Mouse (Mus musculus) stomach, embryonic 14.5 days (tissue): Measurements from ENCODE around the gene Ube2d3. TPM values are rescaled to one million over a fixed set of nuclear protein-coding genes. Genes with fewer than 3 reads are reported as not detected.

Source experiments
- ATAC-seq: fragments of 200-750 bp; cut with Nextera tagmentation; 2 replicates; pipeline ENCODE4 v1.8.0; 2017; ENCODE audit warnings: low read depth, moderate TSS enrichment; ENCODE audit not compliant: insufficient number of reproducible peaks, insufficient read depth, low FRiP score
- H3K27ac ChIP-seq: fragments of 300-500 bp; sonication (generic); 2 replicates; pipeline ENCODE4 v1.5.1; 2014; ENCODE audit warnings: mild to moderate bottlenecking, low read length, moderate library complexity, mixed read lengths
- H3K27me3 ChIP-seq: fragments of 300-500 bp; sonication (generic); 2 replicates; pipeline ENCODE4 v1.6.1; 2014; ENCODE audit warnings: low read length, control low read depth, mixed read lengths; ENCODE audit not compliant: control insufficient read depth, insufficient read depth
- H3K36me3 ChIP-seq: fragments of 300-500 bp; sonication (generic); 2 replicates; pipeline ENCODE4 v1.6.1; 2014; ENCODE audit warnings: mild to moderate bottlenecking, control low read depth, low read length, moderate library complexity, mixed read lengths; ENCODE audit not compliant: control insufficient read depth, insufficient read depth
- H3K4me1 ChIP-seq: fragments of 300-500 bp; sonication (generic); 2 replicates; pipeline ENCODE4 v1.6.1; 2014; ENCODE audit warnings: low read length, control low read depth, mixed read lengths; ENCODE audit not compliant: control insufficient read depth, insufficient read depth
- H3K4me2 ChIP-seq: fragments of 300-500 bp; sonication (generic); replicated peaks from 2 replicates; pipeline ENCODE4 v1.6.1; 2014; ENCODE audit warnings: low read depth, low read length, control low read depth
- H3K4me3 ChIP-seq: fragments of 300-500 bp; sonication (generic); 2 replicates; pipeline ENCODE4 v1.5.1; 2014; ENCODE audit warnings: low read depth, low read length, control low read depth
- H3K9ac ChIP-seq: fragments of 300-500 bp; sonication (generic); replicated peaks from 2 replicates; pipeline ENCODE4 v1.6.1; 2014; ENCODE audit warnings: low read depth, mild to moderate bottlenecking, control low read depth, low read length, moderate library complexity, mixed read lengths
- H3K9me3 ChIP-seq: fragments of 300-500 bp; sonication (generic); 2 replicates; pipeline ENCODE4 v1.6.1; 2016; ENCODE audit warnings: low read depth, low read length, control low read depth; ENCODE audit not compliant: control insufficient read depth
- WGBS: fragments of 180-500 bp; shearing (Covaris S2); extraction: QIAGEN DNeasy Blood & Tissue Kit; methylation state at CpG from one replicate; pipeline ENCODE4 v1.1.7; 2014; 5-methylcytosine and 5-hydroxymethylcytosine counted together
- polyA plus RNA-seq: library from polyadenylated mRNA; unstranded; fragments of >200 nt; fragmentation: Nextera tagmentation; extraction: Ambion mirVana; gene quantifications from 2 replicates; pipeline ENCODE4 v1.2.1, GENCODE M21; 2014

Gene Ube2d3
- polyA plus RNA-seq, 1 experiment from 2014 or later = 519 TPM

- no peaks in the 10 kb centered on the region for H3K9me3 ChIP-seq
- WGBS = 77% methylated on average over 13 of the region's 13 CpGs
- no peak for ATAC-seq
Observed at GRCm38 (mm10) chr3:135505916-135506482, 68.0 kb downstream of the Ube2d3 start.

GRCm38 (mm10) chr3:135507506-135507905 lies 69.6 kb downstream of the Ube2d3 start:
- no peak overlapping the region for H3K4me2 ChIP-seq
- H3K27ac ChIP-seq = no peak overlapping the region
- H3K36me3 ChIP-seq = no peaks in the 10 kb centered on the region
- no peaks in the 10 kb centered on the region for H3K4me1 ChIP-seq
- H3K27me3 ChIP-seq = no peaks in the 10 kb centered on the region
- ATAC-seq = no peak
- no peaks in the 10 kb centered on the region for H3K9me3 ChIP-seq
- 69% methylated on average over 7 of the region's 7 CpGs for WGBS
- no peak overlapping the region for H3K9ac ChIP-seq
- H3K4me3 ChIP-seq = no peak overlapping the region

More at GRCm38 (mm10) chr3:135505916-135506482, 68.0 kb downstream of the Ube2d3 start:
- Histone ChIP-seq H3K4me3 (no peak overlapping the region), H3K4me2 (no peak overlapping the region), H3K27ac (no peak overlapping the region), H3K36me3 (no peaks in the 10 kb centered on the region), H3K9ac (no peak overlapping the region), H3K4me1 (no peaks in the 10 kb centered on the region), H3K27me3 (no peaks in the 10 kb centered on the region)

GRCm38 (mm10) chr3:135508191-135508590 lies 70.2 kb downstream of the Ube2d3 start:
- no peak overlapping the region for H3K4me2 ChIP-seq
- no peaks in the 10 kb centered on the region for H3K9me3 ChIP-seq
- 84% methylated on average over 1 of the region's 1 CpGs for WGBS
- no peak overlapping the region for H3K27ac ChIP-seq
- H3K27me3 ChIP-seq = no peaks in the 10 kb centered on the region
- H3K36me3 ChIP-seq = no peaks in the 10 kb centered on the region
- no peaks in the 10 kb centered on the region for H3K4me1 ChIP-seq
- no peak overlapping the region for H3K4me3 ChIP-seq
- H3K9ac ChIP-seq = no peak overlapping the region
- ATAC-seq = no peak

- H3K9me3 ChIP-seq = no peaks in the 10 kb centered on the region
- no peak overlapping the region for H3K4me2 ChIP-seq
- ATAC-seq = no peak
- H3K4me1 ChIP-seq = no peaks in the 10 kb centered on the region
- no peak overlapping the region for H3K27ac ChIP-seq
- no peaks in the 10 kb centered on the region for H3K36me3 ChIP-seq
- H3K9ac ChIP-seq = no peak overlapping the region
- no peak overlapping the region for H3K4me3 ChIP-seq
- WGBS = 76% methylated on average over 3 of the region's 3 CpGs
- H3K27me3 ChIP-seq = no peaks in the 10 kb centered on the region
Observed at GRCm38 (mm10) chr3:135510372-135510771, 72.4 kb downstream of the Ube2d3 start.

GRCm38 (mm10) chr3:135511683-135512082 lies 73.7 kb downstream of the Ube2d3 start:
- 36% methylated on average over 11 of the region's 11 CpGs for WGBS
- no peak overlapping the region for H3K27ac ChIP-seq
- no peaks in the 10 kb centered on the region for H3K27me3 ChIP-seq
- no peaks in the 10 kb centered on the region for H3K9me3 ChIP-seq
- no peak overlapping the region for H3K9ac ChIP-seq
- H3K4me2 ChIP-seq = no peak overlapping the region
- H3K36me3 ChIP-seq = no peaks in the 10 kb centered on the region
- ATAC-seq = no peak
- no peak overlapping the region for H3K4me3 ChIP-seq
- H3K4me1 ChIP-seq = no peaks in the 10 kb centered on the region

- no peak overlapping the region for H3K9ac ChIP-seq
- WGBS = 53% methylated on average over 11 of the region's 11 CpGs
- H3K4me3 ChIP-seq = no peak overlapping the region
- no peak overlapping the region for H3K27ac ChIP-seq
- no peaks in the 10 kb centered on the region for H3K36me3 ChIP-seq
- no peak overlapping the region for H3K4me2 ChIP-seq
- no peaks in the 10 kb centered on the region for H3K9me3 ChIP-seq
- 0 out of 2 replicates have a peak, but pooled peaks cover 3% of the 10 kb centered on the region for H3K4me1 ChIP-seq
- no peaks in the 10 kb centered on the region for H3K27me3 ChIP-seq
- ATAC-seq = no peak
Observed at GRCm38 (mm10) chr3:135513270-135513669, 75.3 kb downstream of the Ube2d3 start.

- WGBS = 86% methylated on average over 14 of the region's 14 CpGs
- no peaks in the 10 kb centered on the region for H3K27me3 ChIP-seq
- H3K9me3 ChIP-seq = no peaks in the 10 kb centered on the region
- ATAC-seq = no peak
- H3K4me2 ChIP-seq = no peak overlapping the region
- 0 out of 2 replicates have a peak, but pooled peaks cover 3% of the 10 kb centered on the region for H3K4me1 ChIP-seq
- no peaks in the 10 kb centered on the region for H3K36me3 ChIP-seq
- H3K9ac ChIP-seq = no peak overlapping the region
- no peak overlapping the region for H3K4me3 ChIP-seq
- no peak overlapping the region for H3K27ac ChIP-seq
Observed at GRCm38 (mm10) chr3:135513800-135514425, 76.0 kb downstream of the Ube2d3 start.

- Histone ChIP-seq H3K27ac (no peak overlapping the region), H3K27me3 (no peaks in the 10 kb centered on the region), H3K9ac (no peak overlapping the region), H3K9me3 (no peaks in the 10 kb centered on the region), H3K4me3 (no peak overlapping the region), H3K4me1 (0 out of 2 replicates have a peak, but pooled peaks cover 3% of the 10 kb centered on the region), H3K4me2 (no peak overlapping the region), H3K36me3 (no peaks in the 10 kb centered on the region)
- WGBS = 69% methylated on average over 5 of the region's 5 CpGs
- ATAC-seq = no peak
Observed at GRCm38 (mm10) chr3:135515246-135515645, 77.3 kb downstream of the Ube2d3 start.
